Mouse (Mus musculus) stomach, postnatal 0 days (tissue): ENCODE measurements around the gene Bmp2k. TPM values are rescaled to one million over a fixed set of nuclear protein-coding genes. Genes with fewer than 3 reads are reported as not detected.

Experiments
- ATAC-seq: fragments of 200-750 bp; cut with Nextera tagmentation; 2 replicates; pipeline ENCODE4 v1.8.0; 2017; ENCODE audit not compliant: low FRiP score, low TSS enrichment
- DNase-seq: peaks from one replicate; pipeline ENCODE4 v3.0.0-alpha.2; 2016; ENCODE audit warnings: low spot score
- H3K27ac ChIP-seq: fragments of 300-500 bp; sonication (generic); replicated peaks from 2 replicates; pipeline ENCODE4 v1.5.1; 2014; ENCODE audit warnings: mild to moderate bottlenecking, control low read depth
- H3K27me3 ChIP-seq: fragments of 300-500 bp; sonication (generic); 2 replicates; pipeline ENCODE4 v1.6.1; 2014; ENCODE audit warnings: low read length; ENCODE audit not compliant: control insufficient read depth, insufficient read depth
- H3K36me3 ChIP-seq: fragments of 300-500 bp; sonication (generic); 2 replicates; pipeline ENCODE4 v1.6.1; 2014; ENCODE audit warnings: low read length, mixed read lengths; ENCODE audit not compliant: control insufficient read depth, insufficient read depth
- H3K4me1 ChIP-seq: fragments of 300-500 bp; sonication (generic); replicated peaks from 2 replicates; pipeline ENCODE4 v1.6.1; 2014; ENCODE audit warnings: antibody characterized with exemption; ENCODE audit not compliant: control insufficient read depth, insufficient read depth
- H3K4me2 ChIP-seq: fragments of 300-500 bp; sonication (generic); replicated peaks from 2 replicates; pipeline ENCODE4 v1.6.1; 2014; ENCODE audit warnings: low read depth, mild to moderate bottlenecking, control low read depth, moderate library complexity
- H3K4me3 ChIP-seq: fragments of 300-500 bp; sonication (generic); 2 replicates; pipeline ENCODE4 v1.5.1; 2014; ENCODE audit warnings: low read depth, low read length, control low read depth
- H3K9ac ChIP-seq: fragments of 300-500 bp; sonication (generic); 2 replicates; pipeline ENCODE4 v1.6.1; 2014; ENCODE audit warnings: mild to moderate bottlenecking, low read length, control low read depth, mixed read lengths
- H3K9me3 ChIP-seq: fragments of 300-500 bp; sonication (generic); 2 replicates; pipeline ENCODE4 v1.6.1; 2016; ENCODE audit warnings: low read length; ENCODE audit not compliant: control insufficient read depth
- CTCF ChIP-seq: IDR thresholded peaks from 2 replicates; pipeline ENCODE4 v1.5.1; 2016; ENCODE audit warnings: antibody characterized with exemption, low read depth, mild to moderate bottlenecking, moderate library complexity
- EP300 ChIP-seq: optimal IDR thresholded peaks from 2 replicates; pipeline ENCODE3; 2016; ENCODE audit warnings: antibody characterized with exemption
- WGBS: fragments of 180-500 bp; shearing (Covaris S2); extraction: QIAGEN DNeasy Blood & Tissue Kit; methylation state at CpG from one replicate; pipeline ENCODE4 v1.1.7; 2014; 5-methylcytosine and 5-hydroxymethylcytosine counted together
- polyA plus RNA-seq: library from polyadenylated mRNA; unstranded; fragments of >200 nt; fragmentation: Nextera tagmentation; extraction: Ambion mirVana; gene quantifications from 2 replicates; pipeline ENCODE4 v1.2.1, GENCODE M21; 2015

Bmp2k gene
- polyA plus RNA-seq, 1 experiment from 2014 or later: 11.9 TPM

GRCm38 (mm10) chr5:97124977-97125376 is 127.5 kb downstream of the Bmp2k start:
- Histone ChIP-seq H3K27me3 (no peaks in the 10 kb centered on the region), H3K4me2 (no peak overlapping the region), H3K9me3 (no peaks in the 10 kb centered on the region), H3K9ac (no peak overlapping the region), H3K4me3 (no peak overlapping the region), H3K27ac (no peak overlapping the region), H3K4me1 (no peaks in the 10 kb centered on the region), H3K36me3 (no peaks in the 10 kb centered on the region)
- DNase-seq (no peak), ATAC-seq (no peak)
- 78% methylated on average over 12 of the region's 12 CpGs for WGBS
- TF ChIP-seq EP300: no peak
- no peak for TF ChIP-seq CTCF

- Histone ChIP-seq H3K9me3 (no peaks in the 10 kb centered on the region), H3K36me3 (no peaks in the 10 kb centered on the region), H3K27me3 (no peaks in the 10 kb centered on the region), H3K27ac (no peak overlapping the region), H3K4me1 (no peaks in the 10 kb centered on the region), H3K9ac (no peak overlapping the region), H3K4me3 (no peak overlapping the region), H3K4me2 (no peak overlapping the region)
- WGBS: 70% methylated on average over 10 of the region's 10 CpGs
- no peak for TF ChIP-seq EP300
- no peak for TF ChIP-seq CTCF
- ATAC-seq: no peak
- no peak for DNase-seq
These were observed 128.0 kb downstream of the Bmp2k start for GRCm38 (mm10) chr5:97125459-97125970.

GRCm38 (mm10) chr5:97126005-97126404 is 128.5 kb downstream of the Bmp2k start:
- peak; percentile 88 for TF ChIP-seq CTCF
- no peak for TF ChIP-seq EP300
- Histone ChIP-seq H3K27me3 (no peaks in the 10 kb centered on the region), H3K9me3 (no peaks in the 10 kb centered on the region), H3K9ac (no peak overlapping the region), H3K4me1 (no peaks in the 10 kb centered on the region), H3K36me3 (no peaks in the 10 kb centered on the region), H3K27ac (no peak overlapping the region), H3K4me2 (no peak overlapping the region), H3K4me3 (no peak overlapping the region)
- ATAC-seq (no peak), DNase-seq (no peak)
- WGBS: 19% methylated on average over 4 of the region's 4 CpGs

GRCm38 (mm10) chr5:97127284-97127683 is 129.8 kb downstream of the Bmp2k start:
- DNase-seq (no peak), ATAC-seq (no peak)
- Histone ChIP-seq H3K4me1 (no peaks in the 10 kb centered on the region), H3K27me3 (no peaks in the 10 kb centered on the region), H3K27ac (no peak overlapping the region), H3K4me3 (no peak overlapping the region), H3K36me3 (no peaks in the 10 kb centered on the region), H3K9me3 (no peaks in the 10 kb centered on the region), H3K4me2 (no peak overlapping the region), H3K9ac (no peak overlapping the region)
- TF ChIP-seq CTCF: no peak
- TF ChIP-seq EP300: no peak
- 75% methylated on average over 6 of the region's 6 CpGs for WGBS

GRCm38 (mm10) chr5:97128242-97129226 is 131.0 kb downstream of the Bmp2k start:
- TF ChIP-seq CTCF (peak; percentile 91), EP300 (no peak)
- DNase-seq (peak; percentile 48), ATAC-seq (peak; percentile 45; the same call in 1 of the 2 replicates)
- Histone ChIP-seq H3K4me3 (no peak overlapping the region), H3K9me3 (no peaks in the 10 kb centered on the region), H3K36me3 (no peaks in the 10 kb centered on the region), H3K9ac (no peak overlapping the region), H3K4me2 (no peak overlapping the region), H3K27me3 (no peaks in the 10 kb centered on the region), H3K27ac (no peak overlapping the region), H3K4me1 (no peaks in the 10 kb centered on the region)
- WGBS: 46% methylated on average over 21 of the region's 21 CpGs

- no peak for DNase-seq
- 93% methylated on average over 2 of the region's 2 CpGs for WGBS
These were observed 132.1 kb downstream of the Bmp2k start for GRCm38 (mm10) chr5:97129589-97129988.

More at GRCm38 (mm10) chr5:97129589-97129988, 132.1 kb downstream of the Bmp2k start:
- Histone ChIP-seq H3K27ac (no peak overlapping the region), H3K9ac (no peak overlapping the region), H3K9me3 (no peaks in the 10 kb centered on the region), H3K27me3 (no peaks in the 10 kb centered on the region), H3K4me3 (no peak overlapping the region), H3K36me3 (no peaks in the 10 kb centered on the region), H3K4me2 (no peak overlapping the region), H3K4me1 (no peaks in the 10 kb centered on the region)
- TF ChIP-seq CTCF (no peak), EP300 (no peak)
- no peak for ATAC-seq
